Mouse (Mus musculus) megakaryocyte progenitor cell, adult 5-6 weeks (primary cell): ENCODE measurements at regions not wholly inside any gene's neighbourhood (a gene's known extent, or its start where the extent isn't known, plus 50 kb on each side); places are given as distances from the start of the nearest gene placed in this dataset.
A peak's percentile ranks its signal among the peaks of the same experiment; 100 is the strongest.

Source experiments
- ATAC-seq: replicated peaks from 2 replicates; pipeline ENCODE4 v1.8.0; 2016; ENCODE audit warnings: mild to moderate bottlenecking, moderate TSS enrichment, inconsistent platforms; ENCODE audit not compliant: poor library complexity

- ATAC-seq = no peak
Measured at GRCm38 (mm10) chr6:143531477-143531876, 364.5 kb downstream of the Etnk1 start.

GRCm38 (mm10) chr6:143532380-143532779, 365.4 kb downstream of the Etnk1 start:
- no peak for ATAC-seq

- ATAC-seq = no peak
Measured at GRCm38 (mm10) chr6:143535265-143535664, 368.2 kb downstream of the Etnk1 start.

GRCm38 (mm10) chr6:143535726-143536125, 368.7 kb downstream of the Etnk1 start:
- ATAC-seq = no peak

- ATAC-seq = no peak
Measured at GRCm38 (mm10) chr6:143536525-143537293, 369.7 kb downstream of the Etnk1 start.

- ATAC-seq = no peak
Measured at GRCm38 (mm10) chr6:143547406-143547903, 380.4 kb downstream of the Etnk1 start.

- ATAC-seq = no peak
Measured at GRCm38 (mm10) chr6:143554946-143555345, 387.9 kb downstream of the Etnk1 start.

GRCm38 (mm10) chr6:143558046-143558884, 391.2 kb downstream of the Etnk1 start:
- no peak for ATAC-seq

- ATAC-seq = no peak
Measured at GRCm38 (mm10) chr6:143559316-143559715, 392.3 kb downstream of the Etnk1 start.

- no peak for ATAC-seq
Measured at GRCm38 (mm10) chr6:143561316-143562088, 394.5 kb downstream of the Etnk1 start.

GRCm38 (mm10) chr6:143571356-143572115, 404.5 kb downstream of the Etnk1 start:
- ATAC-seq = no peak

- ATAC-seq = peak; percentile 34; the same call in 1 of the 2 replicates
Measured at GRCm38 (mm10) chr6:143579223-143579622, 412.2 kb downstream of the Etnk1 start.

GRCm38 (mm10) chr6:143589666-143590065, 422.6 kb downstream of the Etnk1 start:
- no peak for ATAC-seq

GRCm38 (mm10) chr6:143590231-143590630, 423.2 kb downstream of the Etnk1 start:
- ATAC-seq = no peak

GRCm38 (mm10) chr6:143592490-143592889, 425.5 kb downstream of the Etnk1 start:
- peak; percentile 46; the same call in 1 of the 2 replicates for ATAC-seq

GRCm38 (mm10) chr6:143595486-143595885, 428.5 kb downstream of the Etnk1 start:
- no peak for ATAC-seq

GRCm38 (mm10) chr6:143597414-143597813, 430.4 kb downstream of the Etnk1 start:
- no peak for ATAC-seq

- no peak for ATAC-seq
Measured at GRCm38 (mm10) chr6:143598916-143599315, 431.9 kb downstream of the Etnk1 start.

GRCm38 (mm10) chr6:143609100-143609499, 442.1 kb downstream of the Etnk1 start:
- ATAC-seq = peak; percentile 97

- no peak for ATAC-seq
Measured at GRCm38 (mm10) chr6:143612966-143613365, 445.9 kb downstream of the Etnk1 start.
